Mouse (Mus musculus) hindbrain, embryonic 11.5 days (tissue): ENCODE results near the gene Adamtsl2. TPM values are rescaled to one million over a fixed set of nuclear protein-coding genes. Genes with fewer than 3 reads are reported as not detected.

Experiments
- ATAC-seq: fragments of 200-750 bp; cut with Nextera tagmentation; 2 replicates; pipeline ENCODE4 v1.8.0; 2017; ENCODE audit warnings: mild to moderate bottlenecking, moderate TSS enrichment, moderate library complexity; ENCODE audit not compliant: low FRiP score
- DNase-seq: peaks from one replicate; pipeline ENCODE4 v3.0.0-alpha.2; 2015; ENCODE audit warnings: low spot score
- H3K27ac ChIP-seq: fragments of 300-500 bp; sonication (generic); 2 replicates; pipeline ENCODE4 v1.5.1; 2014; ENCODE audit warnings: mild to moderate bottlenecking, low read depth, low read length
- H3K27me3 ChIP-seq: fragments of 300-500 bp; sonication (generic); 2 replicates; pipeline ENCODE4 v1.6.1; 2014; ENCODE audit warnings: mild to moderate bottlenecking, low read length, moderate library complexity, mixed read lengths; ENCODE audit not compliant: control insufficient read depth, insufficient read depth
- H3K36me3 ChIP-seq: fragments of 300-500 bp; sonication (generic); 2 replicates; pipeline ENCODE4 v1.6.1; 2014; ENCODE audit warnings: mild to moderate bottlenecking, low read length, moderate library complexity, mixed read lengths; ENCODE audit not compliant: control insufficient read depth, insufficient read depth
- H3K4me1 ChIP-seq: fragments of 300-500 bp; sonication (generic); replicated peaks from 2 replicates; pipeline ENCODE4 v1.6.1; 2014; ENCODE audit warnings: low read length, mixed read lengths; ENCODE audit not compliant: control insufficient read depth, insufficient read depth
- H3K4me2 ChIP-seq: fragments of 300-500 bp; sonication (generic); replicated peaks from 2 replicates; pipeline ENCODE4 v1.6.1; 2014; ENCODE audit warnings: mild to moderate bottlenecking, low read depth, low read length
- H3K4me3 ChIP-seq: fragments of 300-500 bp; sonication (generic); 2 replicates; pipeline ENCODE4 v1.5.1; 2014; ENCODE audit warnings: low read depth, low read length
- H3K9ac ChIP-seq: fragments of 300-500 bp; sonication (generic); 2 replicates; pipeline ENCODE4 v1.6.1; 2014; ENCODE audit warnings: low read depth, low read length
- H3K9me3 ChIP-seq: fragments of 300-500 bp; sonication (generic); 2 replicates; pipeline ENCODE4 v1.6.1; 2016; ENCODE audit warnings: low read length; ENCODE audit not compliant: control insufficient read depth
- WGBS: fragments of 180-500 bp; shearing (Covaris S2); extraction: QIAGEN DNeasy Blood & Tissue Kit; methylation state at CpG from one replicate; pipeline ENCODE4 v1.1.7; 2014; 5-methylcytosine and 5-hydroxymethylcytosine counted together
- polyA plus RNA-seq: library from polyadenylated mRNA; unstranded; fragments of >200 nt; fragmentation: Nextera tagmentation; extraction: Ambion mirVana; gene quantifications from 2 replicates; pipeline ENCODE4 v1.2.1, GENCODE M21; 2014

The Adamtsl2 gene
- polyA plus RNA-seq, 1 experiment from 2014 or later: 5.6 TPM

GRCm38 (mm10) chr2:27118452-27118851 lies 39.3 kb downstream of the Adamtsl2 start:
- Histone ChIP-seq H3K27ac (no peak overlapping the region), H3K4me2 (no peak overlapping the region), H3K36me3 (no peaks in the 10 kb centered on the region), H3K27me3 (no peaks in the 10 kb centered on the region), H3K9me3 (no peaks in the 10 kb centered on the region), H3K4me3 (no peak overlapping the region), H3K9ac (no peak overlapping the region), H3K4me1 (peaks cover 10% of the 10 kb centered on the region)
- 64% methylated on average over 4 of the region's 4 CpGs for WGBS
- no peak for DNase-seq
- ATAC-seq: no peak

GRCm38 (mm10) chr2:27119766-27120165 lies 40.6 kb downstream of the Adamtsl2 start:
- DNase-seq (no peak), ATAC-seq (no peak)
- H3K36me3 ChIP-seq: no peaks in the 10 kb centered on the region
- no peak overlapping the region for H3K4me2 ChIP-seq
- H3K9ac ChIP-seq: no peak overlapping the region
- H3K4me1 ChIP-seq: peaks cover 10% of the 10 kb centered on the region
- no peaks in the 10 kb centered on the region for H3K27me3 ChIP-seq
- WGBS: 93% methylated on average over 2 of the region's 2 CpGs
- H3K27ac ChIP-seq: no peak overlapping the region
- H3K4me3 ChIP-seq: no peak overlapping the region
- H3K9me3 ChIP-seq: no peaks in the 10 kb centered on the region

GRCm38 (mm10) chr2:27120241-27120641 lies 41.1 kb downstream of the Adamtsl2 start:
- Histone ChIP-seq H3K4me1 (peaks cover 10% of the 10 kb centered on the region), H3K9ac (no peak overlapping the region), H3K27me3 (no peaks in the 10 kb centered on the region), H3K4me2 (no peak overlapping the region), H3K9me3 (no peaks in the 10 kb centered on the region), H3K27ac (no peak overlapping the region), H3K36me3 (no peaks in the 10 kb centered on the region), H3K4me3 (no peak overlapping the region)
- ATAC-seq (no peak), DNase-seq (no peak)
- 89% methylated on average over 8 of the region's 8 CpGs for WGBS

- no peak overlapping the region for H3K9ac ChIP-seq
- 47% methylated on average over 9 of the region's 9 CpGs for WGBS
- peak overlapping the region; percentile 34; the same call in 1 of the 2 replicates for H3K27ac ChIP-seq
- no peaks in the 10 kb centered on the region for H3K27me3 ChIP-seq
- DNase-seq (peak; percentile 41), ATAC-seq (peak; percentile 14; the same call in 1 of the 2 replicates)
- no peaks in the 10 kb centered on the region for H3K36me3 ChIP-seq
- peaks cover 10% of the 10 kb centered on the region for H3K4me1 ChIP-seq
- H3K4me3 ChIP-seq: no peak overlapping the region
- no peak overlapping the region for H3K4me2 ChIP-seq
- H3K9me3 ChIP-seq: no peaks in the 10 kb centered on the region
Measured at GRCm38 (mm10) chr2:27121626-27122355, 42.6 kb downstream of the Adamtsl2 start.

- no peaks in the 10 kb centered on the region for H3K27me3 ChIP-seq
- H3K36me3 ChIP-seq: no peaks in the 10 kb centered on the region
- no peaks in the 10 kb centered on the region for H3K9me3 ChIP-seq
- no peak overlapping the region for H3K4me3 ChIP-seq
- ATAC-seq (peak; percentile 30; the same call in 1 of the 2 replicates), DNase-seq (peak; percentile 39)
- H3K4me2 ChIP-seq: no peak overlapping the region
- peaks cover 10% of the 10 kb centered on the region for H3K4me1 ChIP-seq
- H3K9ac ChIP-seq: no peak overlapping the region
- H3K27ac ChIP-seq: peak overlapping the region; percentile 34; the same call in 1 of the 2 replicates
- 27% methylated on average over 9 of the region's 9 CpGs for WGBS
Measured at GRCm38 (mm10) chr2:27122578-27122977, 43.4 kb downstream of the Adamtsl2 start.

- peaks cover 10% of the 10 kb centered on the region for H3K4me1 ChIP-seq
- ATAC-seq (no peak), DNase-seq (no peak)
- no peak overlapping the region for H3K9ac ChIP-seq
- WGBS: 82% methylated on average over 4 of the region's 4 CpGs
- H3K4me3 ChIP-seq: no peak overlapping the region
- no peaks in the 10 kb centered on the region for H3K9me3 ChIP-seq
- H3K4me2 ChIP-seq: no peak overlapping the region
- no peaks in the 10 kb centered on the region for H3K36me3 ChIP-seq
- no peak overlapping the region for H3K27ac ChIP-seq
- H3K27me3 ChIP-seq: no peaks in the 10 kb centered on the region
Measured at GRCm38 (mm10) chr2:27123121-27123520, 43.9 kb downstream of the Adamtsl2 start.

GRCm38 (mm10) chr2:27125979-27126378 lies 46.8 kb downstream of the Adamtsl2 start:
- no peaks in the 10 kb centered on the region for H3K9me3 ChIP-seq
- no peak overlapping the region for H3K4me2 ChIP-seq
- H3K27me3 ChIP-seq: no peaks in the 10 kb centered on the region
- no peak overlapping the region for H3K4me3 ChIP-seq
- H3K4me1 ChIP-seq: peaks cover 10% of the 10 kb centered on the region
- WGBS: 45% methylated on average over 10 of the region's 10 CpGs
- no peak overlapping the region for H3K9ac ChIP-seq
- no peak overlapping the region for H3K27ac ChIP-seq
- DNase-seq (peak; percentile 61), ATAC-seq (no peak)
- no peaks in the 10 kb centered on the region for H3K36me3 ChIP-seq

GRCm38 (mm10) chr2:27126496-27126895 lies 47.3 kb downstream of the Adamtsl2 start:
- H3K9me3 ChIP-seq: no peaks in the 10 kb centered on the region
- no peak overlapping the region for H3K9ac ChIP-seq
- no peak for DNase-seq
- H3K27me3 ChIP-seq: no peaks in the 10 kb centered on the region
- H3K27ac ChIP-seq: no peak overlapping the region
- no peak overlapping the region for H3K4me2 ChIP-seq
- 45% methylated on average over 4 of the region's 4 CpGs for WGBS
- no peak for ATAC-seq
- peaks cover 10% of the 10 kb centered on the region for H3K4me1 ChIP-seq
- H3K36me3 ChIP-seq: no peaks in the 10 kb centered on the region
- H3K4me3 ChIP-seq: no peak overlapping the region

GRCm38 (mm10) chr2:27128990-27129389 lies 49.8 kb downstream of the Adamtsl2 start:
- Histone ChIP-seq H3K27ac (no peak overlapping the region), H3K27me3 (no peaks in the 10 kb centered on the region), H3K4me2 (no peak overlapping the region), H3K9ac (no peak overlapping the region), H3K4me1 (no peaks in the 10 kb centered on the region), H3K36me3 (no peaks in the 10 kb centered on the region), H3K9me3 (no peaks in the 10 kb centered on the region), H3K4me3 (no peak overlapping the region)
- ATAC-seq: no peak
- 68% methylated on average over 3 of the region's 3 CpGs for WGBS
- no peak for DNase-seq
